Mouse (Mus musculus) common myeloid progenitor, adult 5-6 weeks (primary cell): ENCODE measurements around the gene Rims3. TPM values are rescaled to one million over a fixed set of nuclear protein-coding genes. Genes with fewer than 3 reads are reported as not detected.

ENCODE experiments used
- ATAC-seq: replicated peaks from 2 replicates; pipeline ENCODE4 v1.8.0; 2016; ENCODE audit warnings: low read depth, mild to moderate bottlenecking, moderate TSS enrichment, inconsistent platforms; ENCODE audit not compliant: poor library complexity, severe bottlenecking
- total RNA-seq: library from RNA; stranded (forward); fragments of 200-1000, 187-1606 nt; gene quantifications from 2 replicates; pipeline ENCODE4 v1.2.3, GENCODE M21; 2017

Rims3 gene
- 0.05 and 0.19 TPM in 2 replicates for total RNA-seq

GRCm38 (mm10) chr4:120854588-120855319 is at the start of gene Rims3:
Gene Rims3 (plus strand): TSS chr4:120854816.
- peak; percentile 74 for ATAC-seq

- ATAC-seq = no peak
Observed at GRCm38 (mm10) chr4:120805816-120806215, 48.8 kb upstream of the Rims3 start.

- no peak for ATAC-seq
Observed at GRCm38 (mm10) chr4:120813762-120814161, 40.9 kb upstream of the Rims3 start.

- ATAC-seq = no peak
Observed at GRCm38 (mm10) chr4:120814171-120814570, 40.4 kb upstream of the Rims3 start.

DNA sequence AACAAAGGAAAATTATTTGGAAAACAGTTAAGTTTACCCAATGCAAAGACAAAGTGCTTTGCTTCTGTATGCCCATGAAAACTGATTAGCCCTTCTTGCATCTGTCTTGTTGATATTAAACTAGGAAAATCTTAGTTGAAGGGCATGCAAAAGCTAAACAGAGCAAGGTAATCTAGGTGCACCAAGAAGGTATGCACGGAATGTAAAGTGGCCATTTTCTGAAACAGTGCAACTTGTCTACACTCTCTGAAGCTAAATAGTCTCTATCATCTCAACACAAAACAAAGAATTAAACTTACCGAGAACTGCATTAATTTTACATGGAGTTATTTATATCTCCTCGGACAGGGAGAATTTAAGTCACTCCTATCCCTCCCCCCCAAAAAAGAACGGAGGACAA is 39.5 kb upstream of the Rims3 start:
- no peak for ATAC-seq

- ATAC-seq = peak; percentile 99
Observed at GRCm38 (mm10) chr4:120815622-120816334, 38.8 kb upstream of the Rims3 start.

GRCm38 (mm10) chr4:120817002-120817774 is 37.4 kb upstream of the Rims3 start:
- no peak for ATAC-seq

GRCm38 (mm10) chr4:120817951-120818350 is 36.7 kb upstream of the Rims3 start:
- no peak for ATAC-seq

DNA sequence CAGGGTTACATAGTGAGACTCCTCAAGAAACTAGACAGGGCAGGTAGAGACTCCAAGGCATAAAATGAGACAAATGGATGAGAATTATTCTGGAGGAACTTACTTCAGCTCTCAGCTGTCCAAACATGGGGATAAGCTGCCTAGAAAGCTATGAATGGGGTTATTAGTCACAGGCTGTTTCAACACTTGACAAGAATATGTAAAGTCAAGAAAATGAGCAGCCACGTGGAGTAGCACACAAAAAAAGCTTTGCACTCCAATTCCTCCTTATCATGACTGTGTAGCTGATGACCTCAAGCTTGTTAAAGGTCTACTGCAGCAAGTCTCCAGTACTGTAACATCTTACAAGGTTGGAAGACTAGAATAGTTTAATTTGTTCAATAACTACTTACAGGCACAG is 35.3 kb upstream of the Rims3 start:
- no peak for ATAC-seq

- no peak for ATAC-seq
Observed at GRCm38 (mm10) chr4:120819871-120820270, 34.7 kb upstream of the Rims3 start.

- ATAC-seq = no peak
Observed at GRCm38 (mm10) chr4:120822191-120822911, 32.3 kb upstream of the Rims3 start.

DNA sequence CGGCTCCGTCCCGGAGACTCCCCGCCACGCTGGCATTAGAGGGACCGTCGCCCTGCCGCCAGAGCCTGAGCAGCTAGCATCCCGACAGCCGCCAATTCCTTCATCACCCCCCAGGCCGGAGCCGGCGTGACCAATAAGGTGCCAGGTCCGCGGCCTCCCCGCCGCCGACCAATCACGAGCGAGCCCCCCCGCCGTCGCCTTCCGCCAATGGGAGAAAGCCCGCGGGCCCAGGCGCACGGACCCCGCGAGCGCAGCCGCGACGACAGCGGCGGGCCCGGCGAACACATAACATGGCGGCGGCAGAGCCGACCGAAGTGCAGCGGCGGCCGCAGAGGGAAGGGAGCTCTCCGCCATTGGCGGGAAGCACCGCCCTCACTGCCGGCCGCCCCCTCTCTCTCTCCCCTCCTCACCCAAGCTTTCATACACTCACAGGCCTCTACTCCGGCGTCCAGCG is 29.5 kb upstream of the Rims3 start:
- ATAC-seq = peak; percentile 84

DNA sequence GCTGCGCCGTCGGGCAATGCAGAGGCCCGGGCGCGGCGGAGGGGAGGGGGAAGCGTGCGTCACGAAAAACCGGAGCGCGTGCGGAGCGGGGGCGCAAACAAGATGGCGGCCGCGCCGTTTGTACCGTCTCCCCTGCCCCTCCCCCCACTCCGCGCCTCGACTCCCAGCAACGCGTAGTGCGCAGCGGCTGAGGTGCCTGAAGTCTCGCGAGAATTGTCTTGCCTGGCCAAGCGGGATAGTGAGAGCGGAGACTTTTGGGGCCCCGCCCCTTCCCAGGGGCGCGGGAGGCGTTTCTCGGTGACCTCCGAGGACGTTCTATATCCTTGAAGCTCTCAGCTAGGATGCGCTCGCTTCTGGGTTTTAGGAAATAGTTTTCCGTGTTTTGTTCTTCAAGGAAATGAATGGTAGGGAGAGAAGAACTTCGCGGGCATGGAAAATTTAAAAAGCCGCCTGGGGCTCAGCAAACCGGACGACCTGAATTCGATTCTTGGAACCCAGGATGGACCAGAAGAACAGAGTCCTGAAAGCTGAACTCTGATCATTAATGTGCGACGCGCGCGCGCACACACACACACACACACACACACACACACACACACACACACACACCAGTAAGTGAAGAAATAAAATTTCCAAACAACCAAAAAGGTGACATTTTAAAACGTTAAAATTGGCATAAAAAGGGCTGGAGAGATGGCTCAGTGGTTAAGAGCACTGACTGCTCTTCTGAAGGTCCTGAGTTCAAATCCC is 28.9 kb upstream of the Rims3 start:
- peak; percentile 92 for ATAC-seq

DNA sequence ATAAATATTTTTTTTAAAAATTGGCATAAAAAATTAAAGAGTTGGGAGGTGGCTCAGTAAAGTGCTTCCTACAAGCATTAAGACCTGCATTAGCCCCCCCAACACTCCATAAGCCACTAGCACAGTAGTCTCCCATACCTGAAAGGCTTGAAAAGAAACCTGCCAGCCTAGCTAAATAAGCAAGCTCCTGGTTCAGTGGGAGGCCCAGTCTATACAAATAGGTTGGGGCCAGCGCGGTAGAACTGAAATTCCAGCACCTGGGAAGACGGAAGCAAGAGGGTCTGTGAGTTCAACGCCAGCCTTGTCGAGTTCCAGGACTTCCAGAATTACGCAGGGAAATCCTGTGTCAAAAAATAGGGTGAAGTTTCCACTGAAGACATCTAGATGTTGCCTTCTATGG is 28.2 kb upstream of the Rims3 start:
- ATAC-seq = no peak

- no peak for ATAC-seq
Observed at GRCm38 (mm10) chr4:120830767-120831166, 23.8 kb upstream of the Rims3 start.

DNA sequence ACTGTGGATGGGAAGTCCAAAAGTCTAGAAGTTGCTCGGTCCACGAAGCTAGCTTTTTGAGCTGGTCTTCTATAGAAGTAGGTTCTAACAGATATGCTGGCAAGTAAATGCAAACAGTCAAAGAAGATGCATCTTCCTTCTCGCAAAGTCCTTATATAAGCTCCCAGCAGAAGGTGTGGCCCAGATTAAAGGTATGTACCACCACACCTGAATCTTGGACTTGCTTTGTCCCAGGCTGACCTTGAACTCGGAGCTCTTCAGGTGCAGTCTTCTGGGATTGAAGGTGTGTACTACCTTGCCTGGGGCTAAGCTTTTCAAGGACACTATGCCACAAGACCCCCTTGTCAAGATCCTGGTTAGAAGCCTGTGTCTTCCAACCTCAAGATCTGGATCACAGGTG is 23.1 kb upstream of the Rims3 start, which contains the start of gene Nfyc:
TSS of gene Nfyc (minus strand) at position 101 of the 400 bp plus-strand sequence.
- no peak for ATAC-seq

DNA sequence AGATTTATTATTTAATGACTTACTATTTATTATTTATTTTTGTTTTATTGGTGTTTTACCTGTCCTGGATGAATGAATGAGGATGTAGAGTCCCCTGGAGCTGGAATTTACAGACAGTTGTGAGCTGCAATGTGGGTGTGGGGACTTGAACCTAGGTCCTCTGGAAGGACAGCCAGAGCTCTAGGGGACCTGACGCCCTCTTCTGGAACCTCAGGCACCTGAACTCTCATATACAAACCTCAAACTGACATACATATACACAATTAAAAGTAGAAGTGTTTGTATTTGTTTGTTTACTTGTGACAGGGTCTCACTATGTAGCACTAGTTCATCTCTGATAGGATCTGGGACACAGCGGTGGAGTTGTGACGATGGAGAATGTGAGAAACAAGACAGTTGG is 13.3 kb upstream of the Rims3 start:
- no peak for ATAC-seq

GRCm38 (mm10) chr4:120844423-120845082 is 10.1 kb upstream of the Rims3 start:
- ATAC-seq = peak; percentile 68

DNA sequence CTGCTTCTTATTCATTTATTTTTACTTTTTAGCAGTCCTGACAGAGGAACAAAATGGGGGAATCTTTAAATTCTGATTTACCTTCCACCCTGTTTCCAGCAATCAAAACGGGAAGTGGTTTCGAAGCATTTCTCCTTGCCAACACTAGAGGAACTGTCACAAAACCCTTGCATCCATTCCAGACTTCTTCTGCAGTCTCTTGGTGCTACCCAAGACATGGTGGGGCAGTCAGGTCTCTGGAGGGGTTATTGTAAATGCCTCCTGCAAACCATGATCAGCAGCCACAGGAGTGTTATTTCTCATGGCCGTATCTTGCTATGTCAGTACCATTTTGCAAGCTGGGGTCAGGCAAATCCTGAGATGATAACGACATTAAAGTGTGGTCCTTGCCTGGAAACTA is 9.5 kb upstream of the Rims3 start:
- ATAC-seq = peak; percentile 70
